Mouse (Mus musculus) lung, embryonic 16.5 days (tissue): ENCODE data around the gene Ccdc32. TPM values are rescaled to one million over a fixed set of nuclear protein-coding genes. Genes with fewer than 3 reads are reported as not detected.

Source experiments
- ATAC-seq: fragments of 200-750 bp; cut with Nextera tagmentation; 2 replicates; pipeline ENCODE4 v1.8.0; 2017; ENCODE audit warnings: low read depth, mild to moderate bottlenecking, moderate library complexity
- H3K27ac ChIP-seq: fragments of 300-500 bp; sonication (generic); 2 replicates; pipeline ENCODE4 v1.5.1; 2014; ENCODE audit warnings: mild to moderate bottlenecking, control low read depth, low read length
- H3K27me3 ChIP-seq: fragments of 300-500 bp; sonication (generic); 2 replicates; pipeline ENCODE4 v1.6.1; 2014; ENCODE audit warnings: low read depth, low read length, mixed read lengths; ENCODE audit not compliant: control insufficient read depth, insufficient read depth
- H3K36me3 ChIP-seq: fragments of 300-500 bp; sonication (generic); 2 replicates; pipeline ENCODE4 v1.6.1; 2014; ENCODE audit warnings: low read length; ENCODE audit not compliant: control insufficient read depth, insufficient read depth
- H3K4me1 ChIP-seq: fragments of 300-500 bp; sonication (generic); replicated peaks from 2 replicates; pipeline ENCODE4 v1.6.1; 2014; ENCODE audit warnings: low read length, mixed read lengths; ENCODE audit not compliant: control insufficient read depth, insufficient read depth
- H3K4me2 ChIP-seq: fragments of 300-500 bp; sonication (generic); 2 replicates; pipeline ENCODE4 v1.6.1; 2014; ENCODE audit warnings: low read depth, low read length, control low read depth
- H3K4me3 ChIP-seq: fragments of 300-500 bp; sonication (generic); 2 replicates; pipeline ENCODE4 v1.5.1; 2014; ENCODE audit warnings: mild to moderate bottlenecking, low read length, control low read depth
- H3K9ac ChIP-seq: fragments of 300-500 bp; sonication (generic); 2 replicates; pipeline ENCODE4 v1.6.1; 2014; ENCODE audit warnings: low read length, control low read depth
- H3K9me3 ChIP-seq: fragments of 300-500 bp; sonication (generic); 2 replicates; pipeline ENCODE4 v1.6.1; 2016; ENCODE audit warnings: low read length; ENCODE audit not compliant: control insufficient read depth
- WGBS: fragments of 180-500 bp; shearing (Covaris S2); extraction: QIAGEN DNeasy Blood & Tissue Kit; methylation state at CpG from one replicate; pipeline ENCODE4 v1.1.7; 2014; 5-methylcytosine and 5-hydroxymethylcytosine counted together
- polyA plus RNA-seq: library from polyadenylated mRNA; unstranded; fragments of >200 nt; fragmentation: Nextera tagmentation; extraction: Ambion mirVana; gene quantifications from 2 replicates; pipeline ENCODE4 v1.2.1, GENCODE M21; 2015

Ccdc32 gene
- polyA plus RNA-seq, 1 experiment from 2014 or later, result 25.1 TPM

DNA sequence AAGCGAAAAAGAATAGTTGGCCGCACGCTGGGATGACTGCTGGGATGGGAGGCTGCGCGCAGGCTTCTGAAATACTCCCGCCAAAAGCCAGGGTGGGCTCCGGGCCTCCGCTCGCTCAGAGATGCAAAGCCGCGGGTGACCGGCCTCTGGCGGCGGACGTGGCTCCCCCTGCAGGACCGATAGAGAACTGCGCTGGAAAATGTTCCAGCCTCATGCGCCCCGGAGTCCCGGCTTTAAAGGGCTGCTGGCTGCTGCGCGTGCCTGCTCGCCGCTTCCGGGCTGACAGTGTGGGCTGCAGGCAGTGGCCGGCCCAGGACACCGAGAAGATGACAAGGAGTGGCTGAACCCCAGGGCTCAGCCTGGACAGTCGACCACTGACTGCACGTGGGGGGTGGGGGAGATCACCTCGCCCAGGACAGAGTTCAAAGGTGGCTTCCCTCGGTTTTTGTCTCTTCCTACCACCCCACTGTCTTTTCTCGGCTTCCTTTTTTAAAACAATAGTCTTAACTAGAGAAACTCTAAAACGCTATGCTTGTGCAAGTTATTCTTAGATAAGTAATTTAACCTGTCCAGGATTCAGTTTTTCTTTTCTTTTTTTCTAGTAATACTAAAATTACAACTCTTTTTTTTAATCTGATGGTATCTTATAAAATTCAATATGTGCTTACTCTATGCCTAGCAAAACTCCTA, 56.4 kb downstream of the Ccdc32 start:
- Histone ChIP-seq H3K36me3 (no peaks in the 10 kb centered on the region), H3K9me3 (no peaks in the 10 kb centered on the region), H3K4me1 (peaks cover 6% of the 10 kb centered on the region), H3K27me3 (peaks cover 10% of the 10 kb centered on the region), H3K4me2 (peak overlapping the region; percentile 74), H3K27ac (no peak overlapping the region), H3K4me3 (peak overlapping the region; percentile 42), H3K9ac (peak overlapping the region; percentile 69)
- ATAC-seq, result peak; percentile 80
- 1% methylated on average over 33 of the region's 33 CpGs for WGBS

DNA sequence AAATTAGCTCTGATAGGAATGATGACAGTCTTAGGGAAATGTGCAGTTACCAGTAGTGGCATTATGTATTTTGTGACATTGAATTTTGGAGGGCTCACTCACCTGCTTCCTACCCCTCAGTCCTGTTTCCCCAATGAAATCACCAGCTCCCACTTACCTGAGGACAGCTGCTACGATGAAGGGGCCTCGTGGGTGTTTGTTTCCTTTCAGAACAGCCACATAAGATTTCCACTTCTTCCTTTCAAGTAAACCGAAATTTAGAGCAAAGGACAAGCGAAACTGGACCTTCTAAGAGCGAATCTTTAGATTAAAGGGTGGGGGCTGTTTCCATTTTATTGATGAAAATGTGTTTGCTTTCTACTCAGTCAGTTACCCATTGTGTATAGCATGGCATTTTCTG, 57.1 kb downstream of the Ccdc32 start:
- peaks cover 6% of the 10 kb centered on the region for H3K4me1 ChIP-seq
- no peaks in the 10 kb centered on the region for H3K9me3 ChIP-seq
- H3K4me2 ChIP-seq, result no peak overlapping the region
- no peak overlapping the region for H3K27ac ChIP-seq
- no peak for ATAC-seq
- H3K9ac ChIP-seq, result no peak overlapping the region
- peaks cover 10% of the 10 kb centered on the region for H3K27me3 ChIP-seq
- H3K4me3 ChIP-seq, result no peak overlapping the region
- H3K36me3 ChIP-seq, result no peaks in the 10 kb centered on the region
- 72% methylated on average over 5 of the region's 5 CpGs for WGBS

DNA sequence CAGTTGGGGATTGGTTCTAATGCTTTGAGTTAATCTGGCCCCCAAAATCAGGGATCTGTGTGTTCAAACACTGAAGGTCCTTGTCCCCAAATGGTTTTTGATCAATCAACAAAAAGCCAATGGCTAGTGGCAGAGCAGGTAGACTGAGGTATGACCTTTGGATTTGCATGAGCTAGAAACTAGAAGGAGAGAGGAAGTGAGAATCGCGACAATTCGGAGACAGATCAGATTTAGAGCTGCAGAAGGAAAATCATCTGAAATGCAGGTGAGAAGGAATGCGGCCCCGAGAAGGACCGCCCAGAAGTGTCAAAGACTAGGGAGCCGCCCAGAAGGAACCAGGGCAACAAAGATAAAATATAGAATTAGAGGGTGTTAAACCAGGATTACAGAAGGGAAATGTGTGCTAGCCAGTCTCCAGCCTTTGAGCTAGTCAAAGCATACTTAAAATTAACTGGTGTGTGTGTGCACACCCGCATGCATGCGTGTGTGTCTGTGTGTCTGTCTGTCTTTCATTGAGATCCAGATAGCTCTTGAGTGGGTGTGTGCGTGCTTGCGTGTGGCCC, 59.5 kb downstream of the Ccdc32 start:
- no peak overlapping the region for H3K9ac ChIP-seq
- H3K27me3 ChIP-seq, result peaks cover 6% of the 10 kb centered on the region
- H3K27ac ChIP-seq, result no peak overlapping the region
- H3K36me3 ChIP-seq, result no peaks in the 10 kb centered on the region
- no peak overlapping the region for H3K4me3 ChIP-seq
- H3K4me1 ChIP-seq, result no peaks in the 10 kb centered on the region; the same call in 1 of the 2 replicates
- H3K4me2 ChIP-seq, result no peak overlapping the region
- ATAC-seq, result no peak
- no peaks in the 10 kb centered on the region for H3K9me3 ChIP-seq
- 73% methylated on average over 11 of the region's 11 CpGs for WGBS

Other genes starting within 250 kb of the Ccdc32 start
- 0.65 and 1.0 TPM in 2 replicates for gene Disp2, start 249.7 kb downstream of the Ccdc32 start, polyA plus RNA-seq
- gene Knstrn, start 215.4 kb downstream of the Ccdc32 start, polyA plus RNA-seq, result 126 and 137 TPM in 2 replicates
- gene Ivd, start 167.4 kb downstream of the Ccdc32 start, polyA plus RNA-seq, result 77.9 and 94.5 TPM in 2 replicates
- gene Bahd1, start 129.0 kb downstream of the Ccdc32 start, polyA plus RNA-seq, result 2.8 and 3.3 TPM in 2 replicates
- gene Chst14, start 102.9 kb downstream of the Ccdc32 start, polyA plus RNA-seq, result 28.6 and 29.4 TPM in 2 replicates
- gene Rpusd2, start 5.4 kb upstream of the Ccdc32 start, polyA plus RNA-seq, result 3.3 and 3.5 TPM in 2 replicates
- gene Knl1, start 17.7 kb upstream of the Ccdc32 start, polyA plus RNA-seq, result 62.8 and 64.4 TPM in 2 replicates
- gene Rad51, start 83.4 kb upstream of the Ccdc32 start, polyA plus RNA-seq, result 52.6 and 53.0 TPM in 2 replicates
- 39.9 and 41.1 TPM in 2 replicates for gene Rmdn3, start 127.6 kb upstream of the Ccdc32 start, polyA plus RNA-seq
- gene Gchfr, start 138.4 kb upstream of the Ccdc32 start, polyA plus RNA-seq, result 24.3 and 26.1 TPM in 2 replicates
- 0.40 and 0.41 TPM in 2 replicates for gene Gm14137, start 145.1 kb upstream of the Ccdc32 start, polyA plus RNA-seq
- gene Zfyve19, start 179.2 kb upstream of the Ccdc32 start, polyA plus RNA-seq, result 48.7 and 50.8 TPM in 2 replicates
- 17.0 and 22.3 TPM in 2 replicates for gene Dnajc17, start 179.4 kb upstream of the Ccdc32 start, polyA plus RNA-seq
- 0.47 and 0.73 TPM in 2 replicates for gene Ppp1r14d, start 200.5 kb upstream of the Ccdc32 start, polyA plus RNA-seq
- 34.2 and 36.2 TPM in 2 replicates for gene Spint1, start 208.0 kb upstream of the Ccdc32 start, polyA plus RNA-seq
- 1.3 and 2.2 TPM in 2 replicates for gene Rhov, start 241.9 kb upstream of the Ccdc32 start, polyA plus RNA-seq